Mouse (Mus musculus) heart, embryonic 13.5 days (tissue): ENCODE measurements around the gene Mtnr1b. TPM values are rescaled to one million over a fixed set of nuclear protein-coding genes. Genes with fewer than 3 reads are reported as not detected.

ENCODE experiments used
- ATAC-seq: fragments of 200-750 bp; cut with Nextera tagmentation; 2 replicates; pipeline ENCODE4 v1.8.0; 2017; ENCODE audit warnings: moderate TSS enrichment; ENCODE audit not compliant: insufficient number of reproducible peaks, low FRiP score, low TSS enrichment; ENCODE audit errors: extremely low read depth
- H3K27ac ChIP-seq: fragments of 300-500 bp; sonication (generic); replicated peaks from 2 replicates; pipeline ENCODE4 v1.5.1; 2015; ENCODE audit warnings: moderate library complexity, mild to moderate bottlenecking, inconsistent platforms
- H3K27me3 ChIP-seq: fragments of 300-500 bp; sonication (generic); replicated peaks from 2 replicates; pipeline ENCODE4 v1.6.1; 2015; ENCODE audit warnings: mild to moderate bottlenecking, inconsistent platforms
- H3K36me3 ChIP-seq: fragments of 300-500 bp; sonication (generic); 2 replicates; pipeline ENCODE4 v1.6.1; 2015; ENCODE audit warnings: mild to moderate bottlenecking, inconsistent platforms
- H3K4me1 ChIP-seq: fragments of 300-500 bp; sonication (generic); 2 replicates; pipeline ENCODE4 v1.6.1; 2015; ENCODE audit warnings: inconsistent platforms
- H3K4me2 ChIP-seq: fragments of 300-500 bp; sonication (generic); 2 replicates; pipeline ENCODE4 v1.6.1; 2015; ENCODE audit warnings: inconsistent platforms, mild to moderate bottlenecking, moderate library complexity
- H3K4me3 ChIP-seq: fragments of 300-500 bp; sonication (generic); 2 replicates; pipeline ENCODE4 v1.5.1; 2015; ENCODE audit warnings: moderate library complexity, mild to moderate bottlenecking, inconsistent platforms
- H3K9ac ChIP-seq: fragments of 300-500 bp; sonication (generic); 2 replicates; pipeline ENCODE4 v1.6.1; 2015; ENCODE audit warnings: inconsistent platforms, mild to moderate bottlenecking, moderate library complexity
- H3K9me3 ChIP-seq: fragments of 300-500 bp; sonication (generic); 2 replicates; pipeline ENCODE4 v1.6.1; 2016; ENCODE audit warnings: inconsistent platforms
- WGBS: fragments of 180-500 bp; shearing (Covaris S2); methylation state at CpG from one replicate; pipeline ENCODE4 v1.1.7; 2015; ENCODE audit warnings: mixed read lengths; 5-methylcytosine and 5-hydroxymethylcytosine counted together
- polyA plus RNA-seq: library from polyadenylated mRNA; unstranded; fragments of >200 nt; fragmentation: Nextera tagmentation; extraction: Ambion mirVana; gene quantifications from 2 replicates; pipeline ENCODE4 v1.2.1, GENCODE M21; 2015

Mtnr1b gene
- polyA plus RNA-seq: not detected in 2 replicates

DNA sequence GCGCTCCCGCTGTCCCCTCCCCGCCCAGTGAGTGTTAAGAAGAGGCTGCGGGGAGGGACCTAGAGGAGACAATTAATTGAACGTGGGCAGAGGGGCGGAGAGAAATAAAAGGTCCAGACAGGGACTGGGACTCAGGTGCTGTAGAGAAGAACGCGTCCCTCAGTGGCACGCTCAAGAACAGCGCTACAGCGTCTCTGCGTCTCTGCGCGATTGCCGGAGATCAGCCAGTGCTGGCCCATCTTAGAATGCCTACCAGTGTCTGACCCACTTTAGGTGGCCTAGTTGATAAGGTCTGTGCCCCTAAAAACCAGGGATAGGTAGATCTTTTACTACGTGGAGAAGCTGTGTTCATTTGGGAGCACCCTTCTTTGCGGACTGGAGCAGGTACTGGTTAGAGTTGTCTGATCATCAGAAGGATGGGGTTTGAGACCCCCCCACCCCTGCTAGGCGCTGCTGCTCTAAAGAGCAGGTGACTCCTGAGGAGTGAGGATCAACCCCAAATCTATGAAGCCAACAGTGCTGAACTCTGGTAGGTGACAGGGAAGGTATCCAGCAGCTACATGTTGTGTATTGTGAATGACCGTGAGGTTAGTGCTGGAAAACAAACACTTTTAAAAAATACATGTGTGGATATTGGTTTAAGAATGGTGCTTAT, at the start of gene Mtnr1b:
Gene Mtnr1b (minus strand): TSS at position 51 of the 655 bp plus-strand sequence.
- ATAC-seq: no peak
- no peak within 1 kb of the TSS for H3K4me2 ChIP-seq
- peaks cover 12% of the 10 kb centered on the region for H3K4me1 ChIP-seq
- H3K27ac ChIP-seq: no peak within 1 kb of the TSS
- H3K9ac ChIP-seq: no peak within 1 kb of the TSS
- H3K4me3 ChIP-seq: no peak within 1 kb of the TSS
- WGBS: 52% methylated on average over 19 of the region's 19 CpGs
- no peaks in the 10 kb centered on the region for H3K36me3 ChIP-seq
- peaks cover 43% of the 10 kb centered on the region for H3K27me3 ChIP-seq
- no peaks in the 10 kb centered on the region for H3K9me3 ChIP-seq

DNA sequence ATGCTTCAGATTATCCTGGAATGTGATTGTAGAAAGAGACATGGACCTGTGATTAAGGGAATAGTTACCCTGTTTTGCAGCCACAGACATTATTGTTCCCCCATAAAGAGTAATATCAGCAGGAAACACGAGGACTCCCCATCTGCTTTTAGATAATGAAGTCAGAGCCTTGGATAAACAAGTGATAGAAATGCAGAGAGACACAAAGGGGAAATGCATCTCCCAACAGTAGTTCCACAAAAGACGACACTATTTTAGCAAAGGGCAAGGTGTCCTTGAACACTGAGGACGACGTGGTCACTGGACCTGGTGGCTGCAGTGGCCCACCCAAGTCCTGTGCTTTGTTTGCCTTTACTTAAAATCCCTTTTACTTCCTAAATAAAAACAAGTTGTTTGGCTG, 45.9 kb upstream of the Mtnr1b start:
- Histone ChIP-seq H3K4me3 (no peak overlapping the region), H3K27me3 (0 out of 2 replicates have a peak, but pooled peaks cover 4% of the 10 kb centered on the region), H3K9me3 (no peaks in the 10 kb centered on the region), H3K9ac (no peak overlapping the region), H3K36me3 (no peaks in the 10 kb centered on the region), H3K27ac (no peak overlapping the region), H3K4me1 (peaks cover 5% of the 10 kb centered on the region; the same call in 1 of the 2 replicates), H3K4me2 (no peak overlapping the region)
- no peak for ATAC-seq
- WGBS: 54% methylated on average over 4 of the region's 4 CpGs

DNA sequence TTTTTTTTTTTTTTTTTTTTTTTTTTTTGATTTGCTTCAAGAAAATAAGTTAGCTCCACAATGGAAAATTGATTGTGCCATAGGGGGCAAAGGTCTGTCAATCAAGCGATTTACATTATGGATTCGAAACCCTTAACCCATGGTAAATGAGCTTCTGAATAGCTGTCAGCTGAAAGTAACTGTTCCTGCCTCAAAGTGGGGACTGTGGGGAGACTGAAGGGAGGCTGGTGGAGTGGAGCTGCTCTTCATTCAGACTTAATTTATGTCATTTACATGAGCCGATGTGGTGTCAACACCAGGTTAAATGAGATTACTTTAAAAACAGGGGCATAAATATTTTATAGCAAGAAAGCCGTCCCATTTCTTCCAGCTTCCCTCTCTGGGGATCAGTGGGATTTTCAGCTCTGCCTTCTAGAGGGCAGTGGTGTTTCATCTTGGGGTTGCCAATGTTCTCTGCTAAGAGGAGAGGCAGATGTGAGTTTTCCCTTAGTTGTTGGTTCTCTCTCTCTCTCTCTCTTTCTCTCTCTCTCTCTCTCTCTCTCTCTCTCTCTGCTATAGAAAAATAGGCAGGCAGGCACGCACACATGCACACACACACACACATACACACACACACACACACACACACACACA, 45.1 kb upstream of the Mtnr1b start:
- Histone ChIP-seq H3K4me3 (no peak overlapping the region), H3K27ac (no peak overlapping the region), H3K36me3 (no peaks in the 10 kb centered on the region), H3K9ac (no peak overlapping the region), H3K27me3 (0 out of 2 replicates have a peak, but pooled peaks cover 4% of the 10 kb centered on the region), H3K9me3 (no peaks in the 10 kb centered on the region), H3K4me1 (peaks cover 5% of the 10 kb centered on the region; the same call in 1 of the 2 replicates), H3K4me2 (no peak overlapping the region)
- no peak for ATAC-seq
- 62% methylated on average over 5 of the region's 5 CpGs for WGBS

DNA sequence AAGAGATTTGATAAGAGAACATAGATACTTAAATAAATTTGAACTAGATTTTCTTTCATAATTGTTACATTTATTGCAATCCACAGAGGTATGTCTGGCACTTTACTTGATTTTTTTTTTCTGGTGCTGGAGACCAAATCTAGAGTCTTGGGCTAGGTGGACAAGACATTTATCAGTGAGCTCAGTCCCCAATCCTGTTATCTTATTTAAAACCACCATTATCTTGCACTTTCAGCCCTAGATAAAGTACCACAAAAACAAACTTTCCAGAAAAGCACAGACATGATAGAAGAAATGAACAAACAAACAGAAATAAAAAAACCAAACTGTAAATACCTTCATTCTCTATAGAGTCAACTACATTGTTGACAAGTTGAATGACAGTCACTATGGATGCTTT, 42.2 kb upstream of the Mtnr1b start:
- Histone ChIP-seq H3K9me3 (no peaks in the 10 kb centered on the region), H3K9ac (no peak overlapping the region), H3K4me3 (no peak overlapping the region), H3K4me2 (no peak overlapping the region), H3K36me3 (no peaks in the 10 kb centered on the region), H3K27ac (no peak overlapping the region), H3K4me1 (peaks cover under 1% of the 10 kb centered on the region; the same call in 1 of the 2 replicates), H3K27me3 (no peaks in the 10 kb centered on the region)
- ATAC-seq: no peak

DNA sequence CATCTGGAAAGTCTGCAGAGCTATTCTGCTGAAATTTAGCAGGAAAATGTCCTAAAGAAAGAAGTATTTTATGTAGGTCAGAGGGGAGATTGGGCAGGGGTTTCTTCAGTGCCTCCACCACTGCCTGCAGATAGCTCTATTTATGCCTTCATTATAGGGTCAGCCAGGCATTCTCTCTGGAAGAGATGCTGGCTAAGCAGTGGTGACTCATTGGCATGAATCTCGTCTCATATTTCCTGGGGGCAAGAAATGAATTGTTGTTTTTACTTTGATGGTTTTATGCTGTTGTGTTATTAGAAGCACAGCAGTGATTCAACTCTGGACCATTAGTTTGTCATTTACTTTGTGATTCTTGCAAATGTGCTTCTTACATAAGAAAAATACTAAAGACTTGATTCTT, 38.4 kb upstream of the Mtnr1b start:
- WGBS: 50% methylated on average over 1 of the region's 1 CpGs
- ATAC-seq: no peak
- H3K9ac ChIP-seq: no peak overlapping the region

DNA sequence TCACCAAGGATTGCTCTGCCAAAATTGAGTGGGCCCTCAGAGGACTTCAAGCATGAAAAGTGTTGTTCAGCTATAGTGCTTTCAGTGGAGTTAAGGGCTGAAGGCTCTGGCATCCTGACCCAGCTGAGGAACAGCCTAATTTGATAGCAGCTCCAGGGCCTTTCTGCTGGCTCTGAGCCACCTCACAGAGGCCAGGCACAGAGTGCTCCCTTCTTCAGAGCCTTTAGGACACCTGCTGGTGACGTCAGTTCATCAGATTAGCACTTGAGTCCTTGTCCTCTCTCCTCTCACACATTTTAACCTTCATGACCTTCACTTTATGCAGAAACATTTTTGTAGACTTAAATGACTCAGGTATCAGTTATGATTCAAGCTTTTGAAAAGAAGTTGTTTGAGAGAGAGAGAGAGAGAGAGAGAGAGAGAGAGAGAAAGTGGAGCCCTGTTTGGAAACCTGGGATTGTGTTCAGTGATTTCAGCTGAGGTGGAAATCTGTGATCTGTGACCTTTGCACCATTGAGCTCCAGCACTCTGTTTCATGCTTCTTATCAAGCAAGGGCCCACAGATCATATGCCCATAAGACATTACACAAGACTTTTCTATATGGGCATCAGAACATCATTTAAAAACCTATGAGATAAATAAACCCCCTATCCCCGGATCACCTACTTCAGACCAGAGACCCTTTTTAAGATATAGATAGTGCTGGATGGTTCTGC, 35.2 kb upstream of the Mtnr1b start:
- no peaks in the 10 kb centered on the region for H3K36me3 ChIP-seq
- H3K27ac ChIP-seq: no peak overlapping the region
- no peak overlapping the region for H3K9ac ChIP-seq
- no peak overlapping the region for H3K4me3 ChIP-seq
- ATAC-seq: no peak
- H3K4me2 ChIP-seq: no peak overlapping the region
- no peaks in the 10 kb centered on the region for H3K27me3 ChIP-seq
- peaks cover 10% of the 10 kb centered on the region for H3K4me1 ChIP-seq
- no peaks in the 10 kb centered on the region for H3K9me3 ChIP-seq
- 49% methylated on average over 2 of the region's 2 CpGs for WGBS

More for the DNA sequence above, 38.4 kb upstream of the Mtnr1b start:
- no peaks in the 10 kb centered on the region for H3K9me3 ChIP-seq
- no peak overlapping the region for H3K4me2 ChIP-seq
- no peaks in the 10 kb centered on the region for H3K27me3 ChIP-seq
- H3K27ac ChIP-seq: no peak overlapping the region
- no peak overlapping the region for H3K4me3 ChIP-seq
- peaks cover 10% of the 10 kb centered on the region for H3K4me1 ChIP-seq
- no peaks in the 10 kb centered on the region for H3K36me3 ChIP-seq

DNA sequence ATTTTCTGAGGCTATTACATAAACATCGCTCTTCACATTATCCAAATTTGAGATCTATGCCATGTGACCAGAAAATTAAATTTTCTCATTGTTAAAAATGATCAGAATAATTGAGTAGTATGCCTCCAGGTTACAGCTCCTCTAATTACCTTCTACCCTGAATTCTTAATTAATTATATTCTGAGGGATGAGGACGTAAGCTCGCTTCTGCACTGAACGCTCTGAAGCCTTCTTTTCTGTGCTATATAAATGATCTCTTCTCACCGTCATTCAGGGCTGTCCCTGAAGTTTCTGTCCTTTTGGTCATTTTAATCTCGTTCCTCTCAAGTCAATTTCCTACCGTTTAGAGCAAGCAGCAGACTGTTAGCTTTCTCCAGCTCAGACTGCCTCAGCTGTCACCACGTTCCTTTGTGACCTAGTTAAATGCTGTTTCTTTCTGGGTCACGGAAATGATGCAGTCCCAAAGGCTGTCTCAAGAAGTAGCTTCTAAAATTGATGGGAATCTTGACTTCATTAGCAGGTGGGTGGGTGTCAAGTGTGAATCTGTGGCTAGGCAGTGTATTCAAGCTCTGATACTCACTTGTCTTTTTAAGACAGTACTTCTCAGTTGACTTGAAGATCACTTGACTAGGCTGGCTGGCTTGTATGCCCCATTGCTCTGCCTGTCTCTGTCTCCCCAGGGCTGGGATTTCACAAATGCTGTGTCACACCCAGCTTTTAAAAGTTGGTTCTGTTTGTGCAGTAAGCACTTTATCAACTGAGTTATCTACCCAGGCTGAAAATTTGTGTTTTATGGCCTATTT, 29.8 kb upstream of the Mtnr1b start:
- Histone ChIP-seq H3K4me1 (peaks cover 6% of the 10 kb centered on the region), H3K27me3 (no peaks in the 10 kb centered on the region), H3K36me3 (no peaks in the 10 kb centered on the region), H3K9ac (no peak overlapping the region), H3K9me3 (no peaks in the 10 kb centered on the region), H3K27ac (no peak overlapping the region), H3K4me2 (no peak overlapping the region), H3K4me3 (no peak overlapping the region)
- 60% methylated on average over 9 of the region's 9 CpGs for WGBS
- no peak for ATAC-seq

DNA sequence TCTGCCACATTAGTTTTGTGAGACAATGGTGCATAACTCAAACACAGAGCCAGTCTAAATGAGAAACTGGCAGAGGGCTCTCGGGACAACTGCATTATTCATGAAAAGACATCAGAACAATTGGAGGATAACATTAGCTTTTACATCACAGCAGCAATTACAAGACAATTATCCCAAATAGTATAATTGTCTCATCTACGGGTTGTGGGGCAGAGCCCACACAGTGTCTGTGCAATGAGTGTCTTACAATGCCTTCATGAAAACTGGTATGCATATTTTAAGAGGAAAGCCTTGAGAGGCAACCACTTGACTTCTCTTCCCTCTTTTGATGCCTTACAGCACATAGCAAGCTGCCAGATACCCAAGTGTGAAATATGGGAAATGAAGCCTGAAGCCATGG, 23.8 kb upstream of the Mtnr1b start:
- Histone ChIP-seq H3K9me3 (no peaks in the 10 kb centered on the region), H3K4me1 (no peaks in the 10 kb centered on the region), H3K4me2 (no peak overlapping the region), H3K27ac (no peak overlapping the region), H3K4me3 (no peak overlapping the region), H3K9ac (no peak overlapping the region), H3K27me3 (no peaks in the 10 kb centered on the region), H3K36me3 (no peaks in the 10 kb centered on the region)
- no peak for ATAC-seq
- 69% methylated on average over 2 of the region's 2 CpGs for WGBS

DNA sequence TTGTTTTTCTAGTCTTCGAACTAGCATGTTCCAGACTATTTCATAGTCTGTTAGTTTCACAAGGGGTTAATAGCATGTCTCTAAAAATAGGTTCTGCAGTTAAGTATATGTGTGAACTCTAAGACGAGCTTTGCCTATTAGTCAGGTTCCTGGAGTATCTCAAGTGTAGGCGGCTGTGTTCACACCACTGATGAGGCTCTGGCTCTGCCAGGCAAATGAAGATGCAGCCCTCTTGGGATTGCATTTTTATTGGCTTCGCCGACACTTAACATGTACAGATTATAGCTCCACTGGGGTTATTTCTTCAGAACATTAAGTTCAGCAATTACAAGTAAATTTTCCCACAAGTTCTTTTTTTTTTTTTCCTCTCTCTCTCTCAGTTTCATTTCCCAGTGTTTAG, 12.4 kb upstream of the Mtnr1b start:
- H3K4me1 ChIP-seq: peaks cover 11% of the 10 kb centered on the region
- no peak overlapping the region for H3K4me2 ChIP-seq
- H3K9ac ChIP-seq: no peak overlapping the region
- H3K4me3 ChIP-seq: no peak overlapping the region
- H3K27me3 ChIP-seq: no peaks in the 10 kb centered on the region; the same call in 1 of the 2 replicates
- no peak overlapping the region for H3K27ac ChIP-seq
- WGBS: 46% methylated on average over 5 of the region's 5 CpGs
- ATAC-seq: no peak
- no peaks in the 10 kb centered on the region for H3K9me3 ChIP-seq
- no peaks in the 10 kb centered on the region for H3K36me3 ChIP-seq

DNA sequence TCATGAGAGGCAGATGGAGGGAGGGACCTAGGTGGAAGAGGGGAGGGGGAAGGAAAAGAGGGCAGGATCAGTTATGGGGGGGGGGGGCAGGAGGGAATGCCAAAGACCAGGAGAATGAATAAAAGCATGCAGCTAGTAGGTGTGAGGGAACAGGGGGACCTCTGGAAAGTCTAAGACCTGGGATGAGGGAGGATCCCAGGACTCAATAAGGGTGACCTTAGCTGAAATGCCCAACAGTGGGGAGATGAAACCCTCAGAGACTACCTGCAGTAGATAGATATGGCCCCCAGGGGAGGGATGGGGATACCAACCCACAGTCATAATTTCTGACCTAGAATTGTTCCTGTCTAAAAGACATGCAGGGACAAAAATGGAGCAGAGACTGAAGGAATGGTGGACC, 6.4 kb upstream of the Mtnr1b start:
- H3K27ac ChIP-seq: no peak overlapping the region
- no peaks in the 10 kb centered on the region for H3K9me3 ChIP-seq
- no peak overlapping the region for H3K9ac ChIP-seq
- H3K27me3 ChIP-seq: peaks cover 6% of the 10 kb centered on the region; the same call in 1 of the 2 replicates
- no peaks in the 10 kb centered on the region for H3K4me1 ChIP-seq
- no peak overlapping the region for H3K4me2 ChIP-seq
- H3K4me3 ChIP-seq: no peak overlapping the region
- ATAC-seq: no peak
- H3K36me3 ChIP-seq: no peaks in the 10 kb centered on the region

DNA sequence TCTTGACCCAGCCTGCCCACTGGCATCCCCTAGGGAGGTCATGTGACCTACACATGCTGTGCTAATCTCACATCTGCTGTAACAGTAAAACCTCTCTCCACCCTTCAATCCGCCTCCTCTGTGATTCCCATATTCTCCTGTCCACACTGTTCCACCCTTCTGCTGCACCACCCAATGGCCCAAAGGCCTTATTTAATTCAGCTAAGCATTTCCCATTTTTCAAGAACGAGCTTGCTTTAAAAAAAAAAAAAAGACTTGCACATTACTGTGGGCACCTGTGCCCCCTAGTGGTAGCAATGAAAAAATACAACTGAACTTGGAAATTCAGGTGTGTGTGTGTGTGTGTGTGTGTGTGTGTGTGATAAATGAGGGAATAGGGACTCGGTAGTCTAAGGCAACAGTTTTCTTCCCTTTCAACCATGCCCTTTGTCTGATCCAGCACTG, 5.8 kb upstream of the Mtnr1b start:
- H3K36me3 ChIP-seq: no peaks in the 10 kb centered on the region
- peak overlapping the region; percentile 46 for H3K4me2 ChIP-seq
- no peak overlapping the region for H3K27ac ChIP-seq
- WGBS: 14% methylated on average over 3 of the region's 3 CpGs
- peaks cover 10% of the 10 kb centered on the region for H3K27me3 ChIP-seq
- H3K9me3 ChIP-seq: no peaks in the 10 kb centered on the region
- H3K9ac ChIP-seq: no peak overlapping the region
- no peak for ATAC-seq
- no peaks in the 10 kb centered on the region for H3K4me1 ChIP-seq
- H3K4me3 ChIP-seq: no peak overlapping the region; the same call in 1 of the 2 replicates
